11 mouse cellular contexts compared by ENCODE assay signal in genomic region chr13:38593114-38593513, GRCm38 (mm10). TPM values are rescaled to one million over a fixed set of nuclear protein-coding genes. Genes with fewer than 3 reads are reported as not detected.
DNase-seq lines count a peak whose midpoint lies in the region; ATAC-seq lines count a peak whose summit lies in the region.
"Had no signal": no experiment of that assay in that cellular context is flagged by ENCODE, and none has a peak within 500 bp of the region (broad histone marks: within the 10 kb centered on the region; RNA-seq: fewer than 3 reads in every experiment).

No protein-coding gene starts in this region.

- no peak overlapping the region for H3K9ac ChIP-seq in heart, embryonic 14.5 days (ENCODE audit: low read length)

- 0 out of 2 replicates have a peak overlapping the region, but pooled peaks have one; percentile 27 for H3K4me2 ChIP-seq in heart, embryonic 14.5 days (ENCODE audit: low read length)

- no peaks in the 10 kb centered on the region for H3K27me3 ChIP-seq in heart, embryonic 14.5 days (ENCODE audit: control insufficient read depth, insufficient read depth, low read length)

- peak; percentile 2 for DNase-seq in 3T3-L1 (ENCODE audit: low read depth, low spot score)
- peak; percentile 44 for DNase-seq in embryo, embryonic 10 days (ENCODE audit: low spot score)
- DNase-seq in kidney, postnatal 25 days, result peak; percentile 48 to 56
- no peak for DNase-seq in spleen, postnatal 36 days (ENCODE audit: low spot score in 2 of 2)
- no peak for DNase-seq in ovary, postnatal 10 days (ENCODE audit: low spot score)
- no peak for DNase-seq in thymus, adult 18-20 months
- DNase-seq in left cerebral cortex, adult 9 months (ENCODE audit: low spot score in 2 of 2), result no peak
- DNase-seq: cerebellum, adult 11-12 months; layer of hippocampus, postnatal 36 days; thymus, postnatal 36 days had no signal

- peak; percentile 70 for ATAC-seq in heart, embryonic 14.5 days (ENCODE audit: insufficient number of reproducible peaks, insufficient read depth, low FRiP score, low read depth)

- no peaks in the 10 kb centered on the region for H3K36me3 ChIP-seq in heart, embryonic 14.5 days (ENCODE audit: control insufficient read depth, insufficient read depth, low read length)

- 23% methylated on average over 6 of the region's 6 CpGs for WGBS in heart, embryonic 14.5 days

- no peaks in the 10 kb centered on the region for H3K9me3 ChIP-seq in heart, embryonic 14.5 days (ENCODE audit: control insufficient read depth, low read length)

- H3K27ac ChIP-seq in heart, embryonic 14.5 days (replicated peaks in 1 of 2; ENCODE audit: control insufficient read depth in 1 of 2, insufficient read depth in 1 of 2, low read depth in 2 of 2, low read length in 2 of 2), result peak overlapping the region; percentile 50 to 56

- H3K4me1 ChIP-seq in heart, embryonic 14.5 days (ENCODE audit: control insufficient read depth in 2 of 2, insufficient read depth in 2 of 2, low read length in 2 of 2), result peaks cover 10 to 20% of the 10 kb centered on the region in 2 experiments

- H3K4me3 ChIP-seq in heart, embryonic 14.5 days (ENCODE audit: control insufficient read depth in 1 of 2, insufficient read depth in 1 of 2, low read depth in 1 of 2, low read length in 2 of 2), result no peak overlapping the region

RNA-seq across cellular contexts. Expression of gene Bloc1s5, which starts 41.8 kb away (rescaled TPM):
- polyA plus RNA-seq in heart, embryonic 14.5 days (2014; fragmentation: Nextera tagmentation; extraction: Ambion mirVana), result 13.8 and 17.4 TPM in 2 replicates

Comparison
In these comparisons a context has a peak if more than half of its experiments do, and no peak if none do; other contexts are left out.
1. DNase-seq: peak in 3T3-L1 (single experiment), embryo, embryonic 10 days (single experiment) and kidney, postnatal 25 days (2 of 2); none in spleen, postnatal 36 days (0 of 2), ovary, postnatal 10 days (single experiment), thymus, adult 18-20 months (0 of 2) and left cerebral cortex, adult 9 months (0 of 2).